8 mouse cellular contexts compared by ENCODE assay signal in genomic region chr8:84200652-84201544, GRCm38 (mm10). TPM values are rescaled to one million over a fixed set of nuclear protein-coding genes. Genes with fewer than 3 reads are reported as not detected.
DNase-seq lines count a peak whose midpoint lies in the region; ATAC-seq lines count a peak whose summit lies in the region.

No protein-coding gene starts in this region.

- H3K4me1 ChIP-seq in embryonic facial prominence, embryonic 11.5 days (ENCODE audit: control insufficient read depth, insufficient read depth, low read length), result peaks cover 16% of the 10 kb centered on the region
- peaks cover 74% of the 10 kb centered on the region for H3K4me1 ChIP-seq in heart, embryonic 13.5 days
- peaks cover 63% of the 10 kb centered on the region for H3K4me1 ChIP-seq in kidney, embryonic 16.5 days (ENCODE audit: insufficient read depth, low read length)

- H3K9ac ChIP-seq in embryonic facial prominence, embryonic 11.5 days (replicated peaks; ENCODE audit: low read length), result peak overlapping the region; percentile 68
- peak overlapping the region; percentile 97 for H3K9ac ChIP-seq in heart, embryonic 13.5 days
- H3K9ac ChIP-seq in kidney, embryonic 16.5 days (replicated peaks; ENCODE audit: low read length), result peak overlapping the region; percentile 92

- peak overlapping the region; percentile 91 for H3K4me2 ChIP-seq in embryonic facial prominence, embryonic 11.5 days (ENCODE audit: low read depth, low read length)
- H3K4me2 ChIP-seq in heart, embryonic 13.5 days, result peak overlapping the region; percentile 93
- peak overlapping the region; percentile 78 for H3K4me2 ChIP-seq in kidney, embryonic 16.5 days (replicated peaks; ENCODE audit: low read depth, low read length)

- peak overlapping the region; percentile 50 for H3K4me3 ChIP-seq in embryonic facial prominence, embryonic 11.5 days (ENCODE audit: low read depth, low read length)
- peak overlapping the region; percentile 64 for H3K4me3 ChIP-seq in heart, embryonic 13.5 days
- H3K4me3 ChIP-seq in kidney, embryonic 16.5 days (ENCODE audit: low read length), result peak overlapping the region; percentile 75

- H3K9me3 ChIP-seq in embryonic facial prominence, embryonic 11.5 days (replicated peaks; ENCODE audit: control insufficient read depth, low read length), result no peaks in the 10 kb centered on the region
- H3K9me3 ChIP-seq in heart, embryonic 13.5 days, result no peaks in the 10 kb centered on the region
- no peaks in the 10 kb centered on the region for H3K9me3 ChIP-seq in kidney, embryonic 16.5 days (ENCODE audit: low read length)

- 8% methylated on average over 43 of the region's 70 CpGs for WGBS in embryonic facial prominence, embryonic 11.5 days
- WGBS in heart, embryonic 13.5 days, result 3% methylated on average over 70 of the region's 70 CpGs
- 3% methylated on average over 59 of the region's 70 CpGs for WGBS in kidney, embryonic 16.5 days

- no peak for ATAC-seq in embryonic facial prominence, embryonic 11.5 days (replicated peaks; ENCODE audit: insufficient number of reproducible peaks, low FRiP score, low TSS enrichment, low read depth)
- peak; percentile 52 for ATAC-seq in heart, embryonic 13.5 days (ENCODE audit: extremely low read depth, insufficient number of reproducible peaks, low FRiP score, low TSS enrichment)
- ATAC-seq in kidney, embryonic 16.5 days (ENCODE audit: low FRiP score, low TSS enrichment), result peak; percentile 14

- H3K27me3 ChIP-seq in embryonic facial prominence, embryonic 11.5 days (ENCODE audit: control insufficient read depth, insufficient read depth, low read length), result no peaks in the 10 kb centered on the region
- H3K27me3 ChIP-seq in heart, embryonic 13.5 days (replicated peaks), result no peaks in the 10 kb centered on the region
- no peaks in the 10 kb centered on the region for H3K27me3 ChIP-seq in kidney, embryonic 16.5 days (ENCODE audit: insufficient read depth, low read length)

- DNase-seq in layer of hippocampus, adult 9-11 months, result peak; percentile 64
- DNase-seq in layer of hippocampus, adult 8-10 months (ENCODE audit: low spot score in 2 of 2), result no peak
- peak; percentile 74 for DNase-seq in embryonic facial prominence, embryonic 11.5 days (ENCODE audit: low spot score)
- DNase-seq in lung, postnatal 14 days, result peak; percentile 89
- DNase-seq in right cerebral cortex, postnatal 4 days, result peak; percentile 55
- DNase-seq in frontal cortex, postnatal 25 days (ENCODE audit: low spot score in 2 of 2), result no peak

- H3K27ac ChIP-seq in embryonic facial prominence, embryonic 11.5 days (replicated peaks; ENCODE audit: low read depth, low read length), result peak overlapping the region; percentile 49
- peak overlapping the region; percentile 97 for H3K27ac ChIP-seq in heart, embryonic 13.5 days (replicated peaks)
- peak overlapping the region; percentile 99 for H3K27ac ChIP-seq in kidney, embryonic 16.5 days (ENCODE audit: low read length)

- no peaks in the 10 kb centered on the region for H3K36me3 ChIP-seq in embryonic facial prominence, embryonic 11.5 days (replicated peaks; ENCODE audit: control insufficient read depth, insufficient read depth, low read depth, low read length)
- H3K36me3 ChIP-seq in heart, embryonic 13.5 days, result peaks cover 19% of the 10 kb centered on the region
- no peaks in the 10 kb centered on the region; the same call in 1 of the 2 replicates for H3K36me3 ChIP-seq in kidney, embryonic 16.5 days (ENCODE audit: insufficient read depth, low read length)

RNA-seq across cellular contexts. Expression of gene Nanos3, which starts 15.9 kb away (rescaled TPM):
- total RNA-seq in layer of hippocampus, adult 8-10 months (2022), result 1 to 10 TPM; 1.0 to 3.7 (median 2.8) TPM
- polyA plus RNA-seq in embryonic facial prominence, embryonic 11.5 days (2014; fragmentation: Nextera tagmentation; extraction: Ambion mirVana), result 3.9 and 4.7 TPM in 2 replicates
- polyA plus RNA-seq in heart, embryonic 13.5 days (2015; fragmentation: Nextera tagmentation; extraction: Ambion mirVana), result 1.9 and 2.8 TPM in 2 replicates
- polyA plus RNA-seq in kidney, embryonic 16.5 days (2015; fragmentation: Nextera tagmentation; extraction: Ambion mirVana), result 2.6 and 3.1 TPM in 2 replicates

RNA-seq across cellular contexts. Expression of gene Zswim4, which starts 36.0 kb away (rescaled TPM):
- 10 to 100 TPM; 15.1 to 17.6 (median 16.6) TPM for total RNA-seq in layer of hippocampus, adult 8-10 months (2022)
- polyA plus RNA-seq in embryonic facial prominence, embryonic 11.5 days (2014; fragmentation: Nextera tagmentation; extraction: Ambion mirVana), result 15.3 and 16.9 TPM in 2 replicates
- 9.1 and 9.3 TPM in 2 replicates for polyA plus RNA-seq in heart, embryonic 13.5 days (2015; fragmentation: Nextera tagmentation; extraction: Ambion mirVana)
- polyA plus RNA-seq in kidney, embryonic 16.5 days (2015; fragmentation: Nextera tagmentation; extraction: Ambion mirVana), result 18.3 and 18.5 TPM in 2 replicates

RNA-seq across cellular contexts. Expression of gene D8Ertd738e, which starts 48.6 kb away (rescaled TPM):
- 100 to 1,000 TPM in 2 of 4 experiments, 10 to 100 TPM in 2; 94.5 to 137 (median 106) TPM for total RNA-seq in layer of hippocampus, adult 8-10 months (2022)
- polyA plus RNA-seq in embryonic facial prominence, embryonic 11.5 days (2014; fragmentation: Nextera tagmentation; extraction: Ambion mirVana), result 322 and 340 TPM in 2 replicates
- polyA plus RNA-seq in heart, embryonic 13.5 days (2015; fragmentation: Nextera tagmentation; extraction: Ambion mirVana), result 276 and 328 TPM in 2 replicates
- 321 and 330 TPM in 2 replicates for polyA plus RNA-seq in kidney, embryonic 16.5 days (2015; fragmentation: Nextera tagmentation; extraction: Ambion mirVana)

RNA-seq across cellular contexts. Expression of gene 4930432K21Rik, which starts 53.1 kb away (rescaled TPM):
- total RNA-seq in layer of hippocampus, adult 8-10 months (2022), result 1 to 10 TPM; 2.1 to 3.5 (median 2.6) TPM
- polyA plus RNA-seq in embryonic facial prominence, embryonic 11.5 days (2014; fragmentation: Nextera tagmentation; extraction: Ambion mirVana), result 0.53 and 0.67 TPM in 2 replicates
- polyA plus RNA-seq in heart, embryonic 13.5 days (2015; fragmentation: Nextera tagmentation; extraction: Ambion mirVana), result 0.82 and 0.88 TPM in 2 replicates
- polyA plus RNA-seq in kidney, embryonic 16.5 days (2015; fragmentation: Nextera tagmentation; extraction: Ambion mirVana), result 1.7 and 1.9 TPM in 2 replicates

RNA-seq across cellular contexts. Expression of gene Cc2d1a, which starts 53.2 kb away (rescaled TPM):
- total RNA-seq in layer of hippocampus, adult 8-10 months (2022), result 10 to 100 TPM; 54.1 to 61.7 (median 57.8) TPM
- 9.5 and 10.0 TPM in 2 replicates for polyA plus RNA-seq in embryonic facial prominence, embryonic 11.5 days (2014; fragmentation: Nextera tagmentation; extraction: Ambion mirVana)
- polyA plus RNA-seq in heart, embryonic 13.5 days (2015; fragmentation: Nextera tagmentation; extraction: Ambion mirVana), result 14.5 and 15.3 TPM in 2 replicates
- polyA plus RNA-seq in kidney, embryonic 16.5 days (2015; fragmentation: Nextera tagmentation; extraction: Ambion mirVana), result 29.0 and 31.1 TPM in 2 replicates

Comparison
In these comparisons a context has a peak if more than half of its experiments do, and no peak if none do; other contexts are left out.
1. DNase-seq: peak in layer of hippocampus, adult 9-11 months (single experiment), embryonic facial prominence, embryonic 11.5 days (single experiment), lung, postnatal 14 days (single experiment) and right cerebral cortex, postnatal 4 days (single experiment); none in layer of hippocampus, adult 8-10 months (0 of 2) and frontal cortex, postnatal 25 days (0 of 2).
2. H3K27ac ChIP-seq: peak in every context shown above with its lines; median percentile 99 in kidney, embryonic 16.5 days; 97 in heart, embryonic 13.5 days; 49 in embryonic facial prominence, embryonic 11.5 days.
3. Peak in every context shown above with its lines, with median percentiles within 50 percentile points of each other: H3K4me2 ChIP-seq, H3K4me3 ChIP-seq and H3K9ac ChIP-seq.